Mouse (Mus musculus) embryo, embryonic 10.5 days (tissue): ENCODE measurements around the gene Rgs12.

ENCODE experiments used
- DNase-seq: peaks from one replicate; pipeline ENCODE4 v3.0.0-alpha.2; 2015; ENCODE audit warnings: low spot score

Rgs12 gene

GRCm38 (mm10) chr5:34981734-34982133 is 32.5 kb downstream of the Rgs12 start:
- peak; percentile 18 for DNase-seq

- DNase-seq = no peak
Measured at GRCm38 (mm10) chr5:34984933-34985332, 35.7 kb downstream of the Rgs12 start.

DNA sequence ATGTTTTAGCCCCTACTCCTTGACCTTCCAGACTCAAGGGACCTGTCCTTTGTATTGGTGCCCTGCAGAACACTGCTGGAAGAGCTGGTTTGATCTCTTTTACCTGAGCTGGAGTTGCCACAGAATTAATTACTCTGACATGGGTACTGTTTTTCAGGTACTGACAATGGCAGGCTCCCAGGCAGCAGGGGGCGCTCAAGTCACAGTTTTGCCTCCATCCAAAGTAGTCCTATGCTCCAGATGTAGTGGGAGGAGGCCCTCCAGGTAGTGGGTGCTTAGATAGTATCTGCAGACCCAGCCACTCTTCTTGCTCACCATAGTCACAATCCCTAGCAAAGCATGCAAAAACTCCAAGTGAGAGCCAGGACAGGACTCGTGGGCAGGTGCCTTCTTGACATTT is 36.6 kb downstream of the Rgs12 start:
- peak; percentile 69 for DNase-seq

GRCm38 (mm10) chr5:34987396-34987795 is 38.2 kb downstream of the Rgs12 start:
- DNase-seq = no peak

DNA sequence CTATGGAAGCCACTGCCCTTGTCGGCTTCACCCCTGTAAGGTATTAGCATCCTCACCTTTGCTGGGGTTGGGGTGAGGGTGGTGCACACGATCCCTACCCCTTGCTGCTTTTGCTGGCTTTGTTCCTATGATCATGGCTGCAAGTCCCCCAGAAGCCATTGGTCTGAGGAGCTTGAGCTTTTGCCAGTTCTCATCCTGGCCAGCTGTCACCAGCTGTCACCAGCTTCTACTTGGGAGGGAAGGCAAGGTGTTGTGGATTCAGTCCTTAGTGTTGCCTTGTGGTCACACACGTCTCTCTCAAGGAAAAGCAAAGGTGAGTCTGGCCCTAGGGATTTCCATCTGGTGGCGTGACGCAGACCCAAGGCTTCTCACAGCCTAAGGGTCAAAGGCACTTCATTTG is 39.4 kb downstream of the Rgs12 start:
- no peak for DNase-seq

GRCm38 (mm10) chr5:34989321-34989772 is 40.1 kb downstream of the Rgs12 start:
- DNase-seq = no peak

DNA sequence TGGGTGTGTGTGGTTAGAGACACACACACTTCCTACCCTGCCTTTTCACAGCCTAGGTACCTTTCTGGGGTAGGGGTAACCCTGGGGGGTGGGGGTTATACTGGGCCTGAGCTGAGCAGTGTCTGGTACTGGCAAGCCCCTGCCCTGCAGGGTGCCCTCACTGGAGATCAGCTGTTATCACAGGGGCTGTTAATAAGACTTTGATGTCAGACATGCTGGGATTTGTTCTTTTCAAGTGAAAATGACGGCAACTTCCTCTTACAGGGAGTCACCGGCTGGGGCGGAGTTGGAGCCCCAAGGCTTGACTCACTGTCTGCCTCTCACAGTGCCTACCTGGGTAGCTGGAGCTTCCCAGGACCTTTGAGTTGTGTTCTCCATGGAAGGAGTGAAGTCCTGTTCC is 49.5 kb downstream of the Rgs12 start:
- DNase-seq = no peak

DNA sequence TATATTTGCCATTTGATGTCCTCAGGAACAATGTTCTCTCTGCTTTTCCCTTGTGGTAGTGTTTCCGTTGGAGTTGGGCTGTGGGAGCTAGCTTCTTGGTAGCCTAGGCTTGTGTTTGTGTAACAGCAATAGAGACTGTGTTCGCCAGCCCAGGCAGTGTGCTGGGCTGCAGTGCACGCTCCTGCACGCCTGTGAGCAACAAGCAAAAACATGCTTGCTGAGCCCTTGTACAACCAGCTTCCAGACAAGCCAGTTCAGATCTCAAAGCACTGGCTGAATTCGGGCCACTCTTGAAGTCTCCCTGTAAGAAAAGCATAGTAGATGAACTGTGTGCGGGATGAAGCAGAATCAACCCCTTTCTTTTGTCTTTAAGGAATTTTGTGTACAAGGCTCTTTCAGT is 50.0 kb downstream of the Rgs12 start:
- no peak for DNase-seq

GRCm38 (mm10) chr5:35000323-35000722 is 51.1 kb downstream of the Rgs12 start:
- no peak for DNase-seq

DNA sequence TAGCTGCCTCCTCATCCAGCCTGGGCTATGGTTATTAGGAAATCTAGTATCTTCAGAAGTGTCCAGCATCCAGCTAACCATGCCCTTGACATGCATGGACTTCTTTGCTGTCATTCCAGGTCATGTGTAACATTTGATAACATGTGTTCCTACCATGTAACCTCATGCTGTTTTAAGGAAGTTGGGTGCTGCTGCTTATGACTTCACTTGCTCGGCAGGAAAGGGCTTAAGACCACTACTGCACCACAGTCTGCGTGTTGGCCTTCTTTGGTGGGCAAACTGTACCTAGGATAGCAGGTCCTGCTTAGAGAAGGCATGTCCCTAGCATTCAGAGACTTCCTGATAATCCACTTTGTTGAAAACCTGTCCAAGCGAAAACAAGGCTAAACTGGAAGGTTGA is 51.9 kb downstream of the Rgs12 start:
- DNase-seq = no peak

GRCm38 (mm10) chr5:35003611-35004162 is 54.4 kb downstream of the Rgs12 start:
- no peak for DNase-seq

- no peak for DNase-seq
Measured at GRCm38 (mm10) chr5:35004769-35005168, 55.5 kb downstream of the Rgs12 start.

GRCm38 (mm10) chr5:35005659-35006058 is 56.4 kb downstream of the Rgs12 start:
- no peak for DNase-seq

GRCm38 (mm10) chr5:35006599-35006998 is 57.4 kb downstream of the Rgs12 start:
- DNase-seq = no peak

DNA sequence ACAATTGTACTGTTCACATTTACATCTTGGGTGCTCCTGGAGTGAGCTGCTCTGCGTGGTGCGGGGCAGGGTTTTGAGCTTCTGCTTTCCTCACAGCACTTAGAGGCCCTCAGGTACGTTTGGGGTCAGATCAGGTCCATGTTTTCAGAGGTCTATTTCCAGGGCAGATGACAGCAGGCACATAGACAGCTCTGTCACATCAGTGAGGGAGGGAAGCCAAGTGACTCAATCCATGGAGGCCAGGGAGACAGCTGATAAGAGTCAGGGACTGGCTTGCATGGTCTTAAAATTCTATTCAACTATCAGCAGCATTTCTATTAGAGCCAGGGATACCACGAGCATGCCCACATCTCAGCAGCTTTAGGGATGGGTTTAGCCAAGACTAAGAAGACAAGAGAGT is 59.9 kb downstream of the Rgs12 start:
- DNase-seq = no peak

DNA sequence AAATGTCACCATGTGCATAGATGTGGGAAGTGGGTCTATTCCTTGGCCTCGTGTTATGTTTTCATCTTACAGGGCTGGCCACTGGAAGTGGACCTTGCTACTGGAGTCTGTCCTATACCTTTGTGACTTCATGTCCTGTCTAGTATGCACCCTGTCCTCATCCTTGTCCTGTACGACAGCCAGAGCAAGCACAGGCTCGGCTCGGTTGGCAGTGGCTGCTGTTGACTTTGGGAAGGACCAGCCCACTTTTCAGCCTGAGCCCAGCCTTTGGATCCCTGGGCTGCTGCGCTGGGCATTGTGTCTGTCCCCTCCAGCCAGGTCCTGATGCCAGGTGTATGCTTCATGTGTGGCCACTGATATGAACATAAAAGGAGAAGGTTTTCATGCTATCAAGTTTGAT is 61.4 kb downstream of the Rgs12 start:
- DNase-seq = no peak

DNA sequence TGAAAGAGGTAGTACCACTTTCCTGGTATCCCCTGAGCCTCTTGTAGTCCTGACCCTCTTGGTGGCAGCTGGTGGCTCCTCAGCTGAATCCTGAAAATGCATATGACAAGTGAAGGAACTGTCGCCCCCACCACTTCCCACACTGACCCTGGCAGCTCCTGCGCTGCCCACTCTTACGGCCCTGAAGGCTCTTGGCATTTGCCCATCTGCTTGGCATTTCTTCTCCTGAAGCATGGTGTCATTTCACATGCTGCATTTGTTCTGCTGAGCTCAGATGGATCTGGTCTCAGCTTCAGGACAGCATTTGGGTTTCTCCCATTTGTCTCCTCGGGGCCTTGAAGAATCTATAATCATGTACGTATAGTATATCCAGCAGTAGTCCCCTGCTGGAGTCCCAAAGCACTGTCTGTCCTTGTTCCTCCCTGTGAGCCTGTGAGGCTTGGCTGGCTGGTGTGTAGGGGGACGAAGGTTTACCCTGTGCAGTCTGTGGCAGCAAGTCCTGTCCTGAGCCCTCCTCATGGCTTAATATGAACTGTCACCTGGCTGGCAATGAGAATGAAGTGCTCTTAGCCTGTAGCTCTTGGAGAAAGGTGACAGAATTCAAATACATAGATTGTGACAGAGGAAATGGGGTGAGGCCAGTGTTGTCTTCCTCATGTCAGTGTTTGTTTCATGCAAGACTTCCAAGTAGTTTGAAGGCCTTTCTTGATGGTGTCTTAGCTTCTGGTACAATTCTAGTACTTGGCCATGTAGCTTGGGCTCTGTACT is 62.1 kb downstream of the Rgs12 start:
- DNase-seq = no peak

DNA sequence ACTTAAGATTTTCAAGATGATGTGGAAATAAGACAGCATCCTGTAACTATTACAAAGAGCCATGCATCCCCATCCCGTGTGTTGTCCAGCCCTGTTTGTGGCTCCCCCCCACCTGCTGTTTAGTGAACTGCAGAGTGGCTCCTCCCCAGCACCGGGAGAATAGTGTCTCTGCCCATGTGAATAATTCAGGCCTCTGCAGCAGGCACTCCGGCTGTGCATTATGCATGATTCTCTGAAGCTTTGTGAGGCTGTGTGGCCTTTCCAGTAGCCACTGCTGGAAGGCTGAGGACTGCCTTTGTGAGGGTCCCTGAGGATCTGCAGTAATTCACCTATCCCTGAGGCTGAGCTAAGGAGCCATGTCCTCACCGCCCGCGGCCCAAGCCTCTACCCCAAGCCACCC is 64.8 kb downstream of the Rgs12 start:
- no peak for DNase-seq

GRCm38 (mm10) chr5:35019673-35020300 is 70.5 kb downstream of the Rgs12 start:
- DNase-seq = no peak

DNA sequence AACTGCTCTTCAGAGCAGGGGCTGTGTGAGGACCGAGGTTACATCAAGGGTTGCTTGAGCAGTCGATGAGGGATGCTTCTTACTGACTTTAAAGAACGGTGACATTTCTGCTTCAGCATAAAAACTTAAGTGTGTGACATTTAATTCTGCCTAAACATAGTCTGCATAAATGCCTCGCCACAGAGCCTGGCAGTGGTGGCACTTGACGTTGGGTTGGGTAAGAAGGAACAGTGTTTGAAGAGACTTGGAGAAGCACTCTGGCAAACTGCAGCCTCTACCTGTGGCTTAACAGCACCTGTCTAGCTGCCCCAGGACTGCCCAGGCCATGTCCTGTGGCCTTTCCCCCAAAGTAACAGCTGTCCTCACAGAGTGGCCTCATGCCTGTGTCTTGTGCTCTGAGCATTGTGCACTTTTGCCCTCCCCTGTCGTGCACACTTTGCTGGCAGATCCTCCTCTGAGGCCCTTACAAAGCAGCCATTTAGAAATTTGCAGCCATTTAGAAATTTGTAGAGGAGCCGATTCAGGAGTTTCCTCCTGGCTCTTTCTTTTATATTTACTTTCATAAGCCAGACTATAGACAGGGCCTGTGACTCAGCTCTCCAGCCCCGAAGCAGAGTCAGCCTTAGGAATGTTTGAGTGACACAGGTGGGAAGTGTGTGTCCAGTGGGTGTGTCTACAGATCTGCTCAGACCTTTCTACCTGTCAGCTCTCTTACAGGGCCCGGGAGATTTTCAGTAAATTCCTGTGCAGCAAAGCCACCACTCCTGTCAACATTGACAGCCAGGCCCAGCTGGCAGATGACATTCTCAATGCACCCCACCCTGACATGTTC is 71.4 kb downstream of the Rgs12 start:
- no peak for DNase-seq

- peak; percentile 66 for DNase-seq
Measured at GRCm38 (mm10) chr5:35024975-35025374, 75.7 kb downstream of the Rgs12 start.

DNA sequence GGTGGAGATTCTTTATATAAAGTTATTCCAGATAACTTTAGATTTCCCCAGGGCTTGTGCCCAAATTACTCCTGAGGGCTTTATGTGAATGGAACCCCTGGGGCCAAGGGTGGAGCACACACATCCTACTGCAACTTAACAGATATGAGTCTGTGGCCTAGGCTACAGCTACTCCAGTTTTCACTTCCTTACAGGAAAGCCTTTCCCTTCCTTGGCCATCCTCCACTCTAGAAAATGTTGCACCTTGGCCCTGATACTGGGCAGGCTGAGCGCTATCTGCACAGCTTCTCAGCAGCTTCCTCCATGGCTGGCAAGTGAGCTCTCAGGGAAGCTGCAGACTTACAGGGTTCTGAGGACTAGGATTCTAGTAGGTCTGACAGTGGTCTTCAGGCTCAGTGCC is 80.1 kb downstream of the Rgs12 start:
- no peak for DNase-seq

GRCm38 (mm10) chr5:35029755-35030154 is 80.5 kb downstream of the Rgs12 start:
- no peak for DNase-seq
